In genomic region chr10:23203885-23204284, GRCm38 (mm10) we compare ENCODE assay signal across 9 mouse cellular contexts.
A peak's percentile ranks its signal among the peaks of the same experiment; 100 is the strongest.
DNase-seq lines count a peak whose midpoint lies in the region.
"Had no signal": no experiment of that assay in that cellular context is flagged by ENCODE, and none has a peak within 500 bp of the region (broad histone marks: within the 10 kb centered on the region; RNA-seq: fewer than 3 reads in every experiment).

No protein-coding gene starts in this region.

- peak; percentile 27 for DNase-seq in adrenal gland, adult 2 months
- no peak for DNase-seq in adrenal gland, adult 8-10 months
- peak; percentile 5 to 15 for DNase-seq in heart, adult 18-20 months
- no peak for DNase-seq in heart, adult 11 months
- DNase-seq in urinary bladder, postnatal 25 days (ENCODE audit: low spot score), result peak; percentile 7
- DNase-seq in urinary bladder, postnatal 4 days (ENCODE audit: low spot score in 2 of 2), result no peak
- DNase-seq in spleen, postnatal 4 days (ENCODE audit: low spot score in 2 of 2), result no peak
- DNase-seq in spleen, postnatal 36 days (ENCODE audit: low spot score in 2 of 2), result no peak
- DNase-seq: kidney, adult 8-10 months had no signal

Comparison
In these comparisons a context has a peak if more than half of its experiments do, and no peak if none do; other contexts are left out.
1. DNase-seq: peak in adrenal gland, adult 2 months (single experiment), heart, adult 18-20 months (2 of 2) and urinary bladder, postnatal 25 days (single experiment); none in adrenal gland, adult 8-10 months (single experiment), heart, adult 11 months (single experiment), urinary bladder, postnatal 4 days (0 of 2), spleen, postnatal 4 days (0 of 2) and spleen, postnatal 36 days (0 of 2).